Mouse (Mus musculus) midbrain, postnatal 0 days (tissue): ENCODE measurements around the gene Gm8773. TPM values are rescaled to one million over a fixed set of nuclear protein-coding genes. Genes with fewer than 3 reads are reported as not detected.

ENCODE experiments used
- ATAC-seq: fragments of 200-750 bp; cut with Nextera tagmentation; 2 replicates; pipeline ENCODE4 v1.8.0; 2017; ENCODE audit warnings: moderate number of reproducible peaks, mild to moderate bottlenecking, moderate TSS enrichment, moderate library complexity; ENCODE audit not compliant: low FRiP score
- DNase-seq: peaks from one replicate; pipeline ENCODE4 v3.0.0-alpha.2; 2015; ENCODE audit warnings: low spot score
- H3K27ac ChIP-seq: fragments of 300-500 bp; sonication (generic); 2 replicates; pipeline ENCODE4 v1.5.1; 2014; ENCODE audit warnings: low read depth, mild to moderate bottlenecking, low read length, mixed read lengths
- H3K27me3 ChIP-seq: fragments of 300-500 bp; sonication (generic); 2 replicates; pipeline ENCODE4 v1.6.1; 2014; ENCODE audit warnings: low read length, control low read depth, mixed read lengths; ENCODE audit not compliant: insufficient read depth
- H3K36me3 ChIP-seq: fragments of 300-500 bp; sonication (generic); 2 replicates; pipeline ENCODE4 v1.6.1; 2014; ENCODE audit warnings: low read length, control low read depth, mixed read lengths; ENCODE audit not compliant: insufficient read depth
- H3K4me1 ChIP-seq: fragments of 300-500 bp; sonication (generic); 2 replicates; pipeline ENCODE4 v1.6.1; 2014; ENCODE audit warnings: mild to moderate bottlenecking, control low read depth, antibody characterized with exemption, low read length, mixed read lengths; ENCODE audit not compliant: insufficient read depth
- H3K4me2 ChIP-seq: fragments of 300-500 bp; sonication (generic); 2 replicates; pipeline ENCODE4 v1.6.1; 2014; ENCODE audit warnings: low read depth, mild to moderate bottlenecking, low read length, mixed read lengths; ENCODE audit not compliant: poor library complexity, severe bottlenecking
- H3K4me3 ChIP-seq: fragments of 300-500 bp; sonication (generic); 2 replicates; pipeline ENCODE4 v1.5.1; 2014; ENCODE audit warnings: low read depth, mild to moderate bottlenecking, low read length, moderate library complexity
- H3K9ac ChIP-seq: fragments of 300-500 bp; sonication (generic); replicated peaks from 2 replicates; pipeline ENCODE4 v1.6.1; 2014; ENCODE audit warnings: mild to moderate bottlenecking, low read length, moderate library complexity, mixed read lengths; ENCODE audit not compliant: poor library complexity, severe bottlenecking
- H3K9me3 ChIP-seq: fragments of 300-500 bp; sonication (generic); 2 replicates; pipeline ENCODE4 v1.6.1; 2016; ENCODE audit warnings: low read length, control low read depth
- CTCF ChIP-seq: IDR thresholded peaks from 2 replicates; pipeline ENCODE4 v1.5.1; 2016; ENCODE audit warnings: antibody characterized with exemption, mild to moderate bottlenecking
- WGBS: fragments of 180-500 bp; shearing (Covaris S2); extraction: QIAGEN DNeasy Blood & Tissue Kit; methylation state at CpG from one replicate; pipeline ENCODE4 v1.1.7; 2014; 5-methylcytosine and 5-hydroxymethylcytosine counted together
- polyA plus RNA-seq: library from polyadenylated mRNA; unstranded; fragments of >200 nt; fragmentation: Nextera tagmentation; extraction: Ambion mirVana; gene quantifications from 2 replicates; pipeline ENCODE4 v1.2.1, GENCODE M21; 2015
- total RNA-seq: library from RNA; depleted of rRNA; stranded (reverse); fragments of >200 nt; gene quantifications from 2 replicates; pipeline ENCODE4 v1.2.3, GENCODE M21; 2014

Gene Gm8773
- total and polyA plus RNA-seq, 2 experiments from 2014 or later: 11.5 to 12.2 TPM

GRCm38 (mm10) chr5:5559079-5559740 lies 14.4 kb upstream of the Gm8773 start, which contains the start of gene Gtpbp10:
TSS of gene Gtpbp10 (minus strand) at chr5:5559538.
- peak; percentile 94 for DNase-seq
- WGBS: under 1% methylated on average over 43 of the region's 43 CpGs
- H3K36me3 ChIP-seq: peaks cover 6% of the 10 kb centered on the region

GRCm38 (mm10) chr5:5559798-5560197 lies 13.8 kb upstream of the Gm8773 start:
- Histone ChIP-seq H3K9me3 (no peaks in the 10 kb centered on the region), H3K4me3 (peak overlapping the region; percentile 70), H3K27me3 (no peaks in the 10 kb centered on the region), H3K36me3 (peaks cover under 1% of the 10 kb centered on the region; the same call in 1 of the 2 replicates), H3K4me2 (peak overlapping the region; percentile 49), H3K27ac (peak overlapping the region; percentile 33; the same call in 1 of the 2 replicates), H3K4me1 (0 out of 2 replicates have a peak, but pooled peaks cover 5% of the 10 kb centered on the region), H3K9ac (peak overlapping the region; percentile 61)
- 39% methylated on average over 8 of the region's 8 CpGs for WGBS
- TF ChIP-seq CTCF: no peak
- DNase-seq (no peak), ATAC-seq (peak; percentile 41; the same call in 1 of the 2 replicates)

More at GRCm38 (mm10) chr5:5559079-5559740, 14.4 kb upstream of the Gm8773 start, which contains the start of gene Gtpbp10:
- Histone ChIP-seq H3K27ac (peak within 1 kb of the TSS; percentile 38), H3K9me3 (no peaks in the 10 kb centered on the region), H3K4me3 (peak within 1 kb of the TSS; percentile 70), H3K4me2 (peak within 1 kb of the TSS; percentile 49), H3K4me1 (0 out of 2 replicates have a peak, but pooled peaks cover 5% of the 10 kb centered on the region), H3K9ac (peak within 1 kb of the TSS; percentile 61), H3K27me3 (no peaks in the 10 kb centered on the region)
- ATAC-seq: peak; percentile 100
- TF ChIP-seq CTCF: no peak

- H3K4me2 ChIP-seq: no peak overlapping the region
- H3K9ac ChIP-seq: no peak overlapping the region
- no peak overlapping the region for H3K4me3 ChIP-seq
- no peaks in the 10 kb centered on the region for H3K9me3 ChIP-seq
- ATAC-seq (no peak), DNase-seq (no peak)
- no peak overlapping the region for H3K27ac ChIP-seq
- no peaks in the 10 kb centered on the region for H3K27me3 ChIP-seq
- peak; percentile 27; the same call in 1 of the 2 replicates for TF ChIP-seq CTCF
- H3K36me3 ChIP-seq: no peaks in the 10 kb centered on the region
- WGBS: 76% methylated on average over 4 of the region's 4 CpGs
- 0 out of 2 replicates have a peak, but pooled peaks cover 5% of the 10 kb centered on the region for H3K4me1 ChIP-seq
Observed at GRCm38 (mm10) chr5:5561041-5561706, 12.4 kb upstream of the Gm8773 start.

- Histone ChIP-seq H3K4me3 (no peak overlapping the region), H3K4me1 (0 out of 2 replicates have a peak, but pooled peaks cover 5% of the 10 kb centered on the region), H3K4me2 (no peak overlapping the region), H3K9ac (no peak overlapping the region), H3K27me3 (no peaks in the 10 kb centered on the region), H3K27ac (no peak overlapping the region), H3K9me3 (no peaks in the 10 kb centered on the region), H3K36me3 (no peaks in the 10 kb centered on the region)
- DNase-seq: no peak
- TF ChIP-seq CTCF: no peak
- ATAC-seq: no peak
- WGBS: 79% methylated on average over 3 of the region's 3 CpGs
Observed at GRCm38 (mm10) chr5:5562435-5562834, 11.2 kb upstream of the Gm8773 start.

GRCm38 (mm10) chr5:5587686-5588085 lies 14.1 kb downstream of the Gm8773 start:
- no peak overlapping the region for H3K4me3 ChIP-seq
- WGBS: 85% methylated on average over 3 of the region's 3 CpGs
- TF ChIP-seq CTCF: no peak

GRCm38 (mm10) chr5:5610540-5610939 lies 36.9 kb downstream of the Gm8773 start:
- 0 out of 2 replicates have a peak, but pooled peaks cover 3% of the 10 kb centered on the region for H3K36me3 ChIP-seq
- H3K4me2 ChIP-seq: no peak overlapping the region
- no peak overlapping the region for H3K9ac ChIP-seq
- ATAC-seq (no peak), DNase-seq (no peak)
- no peak overlapping the region for H3K27ac ChIP-seq
- H3K9me3 ChIP-seq: no peaks in the 10 kb centered on the region
- H3K4me1 ChIP-seq: no peaks in the 10 kb centered on the region
- no peaks in the 10 kb centered on the region for H3K27me3 ChIP-seq
- no peak for TF ChIP-seq CTCF
- 59% methylated on average over 3 of the region's 3 CpGs for WGBS
- H3K4me3 ChIP-seq: no peak overlapping the region

More at GRCm38 (mm10) chr5:5587686-5588085, 14.1 kb downstream of the Gm8773 start:
- Histone ChIP-seq H3K36me3 (no peaks in the 10 kb centered on the region; the same call in 1 of the 2 replicates), H3K9me3 (no peaks in the 10 kb centered on the region), H3K27me3 (no peaks in the 10 kb centered on the region), H3K27ac (no peak overlapping the region), H3K4me2 (no peak overlapping the region), H3K9ac (no peak overlapping the region), H3K4me1 (no peaks in the 10 kb centered on the region)
- ATAC-seq (no peak), DNase-seq (no peak)
